Mouse (Mus musculus): ENCODE data around the gene Itprip.
"Not testable (repeated sequence)": the region's sequence is repeated elsewhere in the genome, so short reads cannot be mapped to it uniquely, and the experiment has no call there.

The Itprip gene

DNA sequence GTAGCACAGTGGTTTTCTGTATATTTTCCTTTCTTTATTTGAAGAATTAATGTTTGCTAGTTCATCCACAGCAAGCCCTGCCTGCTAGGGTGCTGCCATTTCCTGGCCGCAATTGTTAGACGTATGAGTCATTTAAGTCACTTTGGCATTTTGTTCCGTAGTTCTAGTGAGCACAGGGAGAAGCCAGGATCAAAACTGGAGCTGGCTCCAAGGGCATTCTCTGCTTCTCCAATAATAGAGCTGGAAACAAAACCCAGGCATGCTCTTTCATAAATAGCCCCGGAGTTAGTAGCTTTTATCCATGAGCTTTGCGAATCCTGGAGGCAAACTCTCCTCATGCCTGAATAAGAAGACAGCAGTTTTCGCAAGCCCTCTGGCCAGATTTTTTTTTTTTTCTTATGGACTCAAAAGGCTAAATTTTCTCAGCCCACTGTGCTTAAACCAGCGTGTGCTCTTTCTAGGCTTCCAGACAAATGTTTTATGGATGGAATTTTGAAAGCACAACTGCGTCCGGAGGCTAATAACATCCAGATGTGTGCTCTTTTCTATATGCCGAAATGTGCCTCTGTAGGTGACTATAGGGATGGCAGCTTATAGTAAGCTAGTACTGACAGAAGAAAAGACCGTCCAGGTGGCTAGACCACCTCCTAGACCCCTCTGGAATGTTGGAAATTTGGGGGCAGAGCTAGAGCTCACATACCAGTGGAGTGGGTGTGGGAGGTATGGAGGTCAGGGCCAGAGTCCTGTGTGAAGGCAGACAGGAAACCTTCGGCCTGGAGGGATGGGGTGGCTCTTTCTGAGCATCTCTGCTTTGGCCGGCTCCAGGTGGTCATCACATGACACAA is 64.9 kb downstream of the Itprip start:
- DNase-seq (ENCODE audit: low spot score), result no peak

- no peak for DNase-seq (ENCODE audit: low spot score)
Observed at GRCm38 (mm10) chr19:47853053-47853452, 66.0 kb downstream of the Itprip start.

GRCm38 (mm10) chr19:47852131-47852530 is 67.0 kb downstream of the Itprip start:
- not testable (repeated sequence) for DNase-seq (ENCODE audit: low spot score)

- DNase-seq (ENCODE audit: low spot score), result no peak
Observed at GRCm38 (mm10) chr19:47849735-47850134, 69.4 kb downstream of the Itprip start.
